Mouse (Mus musculus) ES-E14 (cell line): ENCODE results near the gene Klk1b11. TPM values are rescaled to one million over a fixed set of nuclear protein-coding genes. Genes with fewer than 3 reads are reported as not detected.
"Not testable (repeated sequence)": the region's sequence is repeated elsewhere in the genome, so short reads cannot be mapped to it uniquely, and the experiment has no call there.

Source experiments
- DNase-seq: peaks from one replicate; pipeline ENCODE4 v3.0.0-alpha.2; 2013; ENCODE audit warnings: low read depth, low spot score
- H3K27ac ChIP-seq: 2 replicates; pipeline ENCODE4 v1.5.1; 2012; ENCODE audit warnings: low read depth, mild to moderate bottlenecking, low read length, moderate library complexity, mixed read lengths; ENCODE audit not compliant: poor library complexity, insufficient read depth, severe bottlenecking
- H3K36me3 ChIP-seq: 2 replicates; pipeline ENCODE4 v1.6.1; 2012; ENCODE audit warnings: mild to moderate bottlenecking, low read length, moderate library complexity, mixed read lengths; ENCODE audit not compliant: control insufficient read depth, poor library complexity, insufficient read depth, severe bottlenecking
- H3K4me1 ChIP-seq, 2 experiments: fragments of 150-350 bp in 1 of 2; sonication (generic) in 1 of 2; 2 replicates each; pipeline ENCODE4 v1.6.1; 2012; ENCODE audit warnings: low read length in 2 of 2, mild to moderate bottlenecking in 1 of 2, mixed read lengths in 1 of 2; ENCODE audit not compliant: control insufficient read depth in 2 of 2, insufficient read depth in 2 of 2, poor library complexity in 1 of 2
- H3K4me3 ChIP-seq, 2 experiments: fragments of 150-350 bp in 1 of 2; sonication (generic) in 1 of 2; 2 replicates each; pipeline ENCODE4 v1.5.1; 2012; ENCODE audit warnings: low read length in 2 of 2, low read depth in 1 of 2, mild to moderate bottlenecking in 1 of 2, mixed read lengths in 1 of 2; ENCODE audit not compliant: insufficient read depth in 1 of 2, poor library complexity in 1 of 2, severe bottlenecking in 1 of 2
- H3K9ac ChIP-seq: 2 replicates; pipeline ENCODE4 v1.6.1; 2012; ENCODE audit warnings: low read depth, mild to moderate bottlenecking, low read length, mixed read lengths; ENCODE audit not compliant: poor library complexity, insufficient read depth, severe bottlenecking
- H3K9me3 ChIP-seq: fragments of 150-350 bp; sonication (generic); 2 replicates; pipeline ENCODE4 v1.6.1; 2012; ENCODE audit warnings: low read depth, mild to moderate bottlenecking, low read length; ENCODE audit not compliant: control insufficient read depth, insufficient read depth
- CHD2 ChIP-seq: IDR thresholded peaks from 2 replicates; pipeline ENCODE4 v1.6.1; 2014; ENCODE audit warnings: mild to moderate bottlenecking, low read depth, low read length, inconsistent platforms
- HCFC1 ChIP-seq: IDR thresholded peaks from 2 replicates; pipeline ENCODE4 v1.6.1; 2012; ENCODE audit warnings: low read length, inconsistent platforms, borderline replicate concordance; ENCODE audit not compliant: insufficient read depth
- MAFK ChIP-seq: IDR thresholded peaks from 2 replicates; pipeline ENCODE4 v1.6.1; 2014; ENCODE audit warnings: mild to moderate bottlenecking, low read depth, low read length, inconsistent platforms; ENCODE audit not compliant: insufficient read depth
- ZC3H11A ChIP-seq: IDR thresholded peaks from 2 replicates; pipeline ENCODE4 v1.6.1; 2012; ENCODE audit warnings: low read depth, mild to moderate bottlenecking, inconsistent platforms, low read length, borderline replicate concordance
- ZNF384 ChIP-seq: IDR thresholded peaks from 2 replicates; pipeline ENCODE4 v1.6.1; 2012; ENCODE audit warnings: low read depth, low read length, inconsistent platforms
- in situ Hi-C, 2 experiments: fragments of 600-800 bp; cut with MboI; formaldehyde crosslinking; loops; one replicate each; pipeline ENCODE4 v1.15.1; 2025; ENCODE audit warnings: low sequenced_read_pairs in 2 of 2, inconsistent platforms in 1 of 2; ENCODE audit not compliant: unreplicated experiment in 2 of 2
- total RNA-seq: library from RNA; depleted of rRNA; stranded (reverse); fragments of 300-350 nt; gene quantifications from 2 replicates; pipeline ENCODE4 v1.2.3, GENCODE M21; 2012; rRNA removed

Klk1b11 gene
- not detected in 2 replicates for total RNA-seq

- H3K27ac ChIP-seq, DNase-seq, in situ Hi-C loops, H3K9me3 ChIP-seq, H3K4me1 ChIP-seq, H3K36me3 ChIP-seq, H3K4me3 ChIP-seq, H3K9ac ChIP-seq: not testable (repeated sequence)
Measured at GRCm38 (mm10) chr7:43995577-43995976, at the start of gene Klk1b11. TSS of gene Klk1b11 (plus strand) at chr7:43995877.

- Histone ChIP-seq H3K9me3 (no peaks in the 10 kb centered on the region; the same call in 1 of the 2 replicates), H3K4me3 (no peak within 1 kb of the TSS), H3K27ac (no peak within 1 kb of the TSS), H3K9ac (no peak within 1 kb of the TSS), H3K36me3 (no peaks in the 10 kb centered on the region), H3K4me1 (no peaks in the 10 kb centered on the region)
- in situ Hi-C loops, result loop anchor here in 1 of 2 experiments (25.0 kb wide), 1 partner anchor 262 kb away; the partner anchor contains the start of genes Klk1b4 and Klk1b5
- TF ChIP-seq ZC3H11A, result no peak
- no peak for DNase-seq
Measured at GRCm38 (mm10) chr7:43950364-43950763, 45.3 kb upstream of the Klk1b11 start, which contains the start of gene Klk1b8. TSS of gene Klk1b8 (plus strand) at chr7:43950664.

- Histone ChIP-seq H3K27ac (no peak overlapping the region), H3K36me3 (no peaks in the 10 kb centered on the region), H3K9ac (no peak overlapping the region), H3K4me3 (no peak overlapping the region), H3K9me3 (no peaks in the 10 kb centered on the region), H3K4me1 (no peaks in the 10 kb centered on the region)
- in situ Hi-C loops, result loop anchor here in 1 of 2 experiments (25.0 kb wide), 1 partner anchor 260 kb away; the partner anchor contains the start of genes Klk1b4 and Klk1b5
- no peak for TF ChIP-seq HCFC1
- TF ChIP-seq ZC3H11A, result no peak
- no peak for TF ChIP-seq CHD2
- no peak for TF ChIP-seq ZNF384
- TF ChIP-seq MAFK, result no peak
- no peak for DNase-seq
Measured at GRCm38 (mm10) chr7:43952703-43953102, 43.0 kb upstream of the Klk1b11 start.

GRCm38 (mm10) chr7:43966451-43966850 is 29.2 kb upstream of the Klk1b11 start, which contains the start of gene Klk1b1:
TSS of gene Klk1b1 (plus strand) at chr7:43966751.
- TF ChIP-seq ZNF384 (no peak), CHD2 (no peak)
- Histone ChIP-seq H3K9me3 (no peaks in the 10 kb centered on the region), H3K4me3 (no peak within 1 kb of the TSS), H3K27ac (no peak within 1 kb of the TSS), H3K36me3 (no peaks in the 10 kb centered on the region), H3K9ac (no peak within 1 kb of the TSS), H3K4me1 (no peaks in the 10 kb centered on the region)
- DNase-seq, result no peak
- in situ Hi-C loops, result loop anchor here in 1 of 2 experiments (10.0 to 25.0 kb wide), 2 partner anchors 128 to 246 kb away; partner anchors contain the start of genes Klk1b4 and Klk1b5

GRCm38 (mm10) chr7:43967058-43967457 is 28.6 kb upstream of the Klk1b11 start:
- in situ Hi-C loops, result loop anchor here in 1 of 2 experiments (10.0 to 25.0 kb wide), 2 partner anchors 128 to 245 kb away; partner anchors contain the start of genes Klk1b4 and Klk1b5
- TF ChIP-seq ZC3H11A, result no peak
- TF ChIP-seq ZNF384, result no peak
- TF ChIP-seq CHD2, result no peak
- TF ChIP-seq HCFC1, result no peak
- TF ChIP-seq MAFK, result no peak
- H3K9ac ChIP-seq, result no peak overlapping the region
- H3K36me3 ChIP-seq, result no peaks in the 10 kb centered on the region
- H3K27ac ChIP-seq, result no peak overlapping the region
- DNase-seq, result no peak
- no peak overlapping the region for H3K4me3 ChIP-seq
- H3K4me1 ChIP-seq, result no peaks in the 10 kb centered on the region
- H3K9me3 ChIP-seq, result no peaks in the 10 kb centered on the region
